Mouse (Mus musculus) left cerebral cortex, postnatal 14 days (tissue): ENCODE measurements at regions not wholly inside any gene's neighbourhood (a gene's known extent, or its start where the extent isn't known, plus 50 kb on each side); places are given as distances from the start of the nearest gene placed in this dataset.

Experiments used
- DNase-seq, 2 experiments: peaks; one replicate each; pipeline ENCODE4 v3.0.0; 2021 to 2022; ENCODE audit warnings: low spot score in 2 of 2, mixed read lengths in 1 of 2
- intact Hi-C: fragments of 180-260 bp; cut with DNase I; formaldehyde crosslinking; loops from one replicate; pipeline ENCODE4 v1.15.1; 2025

GRCm38 (mm10) chr11:23168546-23169218 is 87.2 kb upstream of the Xpo1 start:
- intact Hi-C loops = no loop called here
- DNase-seq = no peak

- no peak for DNase-seq
- intact Hi-C loops = no loop called here
Observed at GRCm38 (mm10) chr11:23169742-23170428, 86.0 kb upstream of the Xpo1 start.

- intact Hi-C loops = no loop called here
- DNase-seq = no peak
Observed at GRCm38 (mm10) chr11:23170813-23171212, 85.0 kb upstream of the Xpo1 start.

GRCm38 (mm10) chr11:23171760-23172159 is 84.1 kb upstream of the Xpo1 start:
- DNase-seq = no peak
- intact Hi-C loops = no loop called here

GRCm38 (mm10) chr11:23181647-23182046 is 74.2 kb upstream of the Xpo1 start:
- intact Hi-C loops = no loop called here

GRCm38 (mm10) chr11:23185211-23185610 is 70.6 kb upstream of the Xpo1 start:
- intact Hi-C loops = no loop called here

More at GRCm38 (mm10) chr11:23181647-23182046, 74.2 kb upstream of the Xpo1 start:
- DNase-seq = no peak

GRCm38 (mm10) chr11:23201701-23202449 is 54.0 kb upstream of the Xpo1 start:
- DNase-seq = peak; percentile 8 to 47
- intact Hi-C loops = no loop called here

More at GRCm38 (mm10) chr11:23185211-23185610, 70.6 kb upstream of the Xpo1 start:
- DNase-seq = no peak

- intact Hi-C loops = no loop called here
Observed at GRCm38 (mm10) chr11:23203566-23203965, 52.3 kb upstream of the Xpo1 start.

GRCm38 (mm10) chr11:23204041-23204440 is 51.8 kb upstream of the Xpo1 start:
- intact Hi-C loops = no loop called here
- DNase-seq = no peak

More at GRCm38 (mm10) chr11:23203566-23203965, 52.3 kb upstream of the Xpo1 start:
- DNase-seq = no peak
